Mouse (Mus musculus) retina, postnatal 1 day (tissue): Measurements from ENCODE around the gene Gm4981.
A peak's percentile ranks its signal among the peaks of the same experiment; 100 is the strongest.
"Not testable (repeated sequence)": the region's sequence is repeated elsewhere in the genome, so short reads cannot be mapped to it uniquely, and the experiment has no call there.

Experiments used
- DNase-seq: peaks from one replicate; pipeline ENCODE4 v3.0.0-alpha.2; 2012

Gm4981 gene

DNA sequence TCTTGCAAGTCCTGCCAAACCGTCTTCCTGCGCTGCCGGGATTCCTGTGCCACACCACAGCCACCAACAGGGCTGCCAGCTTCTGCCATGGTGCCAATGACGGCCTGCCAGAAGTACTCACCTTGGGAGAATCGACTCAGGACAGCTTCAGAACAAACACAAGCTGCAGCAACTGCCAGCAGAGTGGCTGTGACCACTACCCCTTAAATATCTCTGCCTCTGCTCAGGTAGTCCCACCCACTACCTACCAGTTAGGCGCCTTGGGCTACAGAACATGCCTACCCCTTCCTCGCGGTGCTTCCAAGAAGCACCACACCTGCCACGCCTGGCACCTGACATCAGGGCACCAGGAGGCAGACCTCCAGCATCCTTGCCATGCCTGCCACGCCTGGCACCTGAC, at the start of gene Gm4981:
Gm4981 (minus strand) TSS at position 89 of the 400 bp plus-strand sequence.
- DNase-seq: no peak

DNA sequence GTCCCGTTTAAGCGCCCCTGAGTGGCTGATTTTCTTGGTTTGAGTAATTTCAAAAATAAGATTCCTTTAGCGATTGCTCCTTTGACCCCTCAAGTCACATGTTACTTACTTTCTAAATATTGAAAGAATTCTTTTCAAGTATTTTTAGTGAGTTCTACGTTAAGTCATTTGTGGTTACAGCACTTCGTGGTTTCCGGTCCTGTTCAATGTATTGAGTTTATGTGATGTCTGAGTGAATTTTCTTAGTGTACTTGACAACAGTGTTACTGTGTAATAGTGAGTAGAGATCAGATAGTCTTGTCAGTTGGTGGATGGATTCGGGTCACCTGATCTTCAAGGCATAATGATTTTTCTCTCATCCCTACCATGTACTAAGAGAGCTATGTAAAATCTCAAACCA, 45.7 kb upstream of the Gm4981 start:
- DNase-seq: no peak

DNA sequence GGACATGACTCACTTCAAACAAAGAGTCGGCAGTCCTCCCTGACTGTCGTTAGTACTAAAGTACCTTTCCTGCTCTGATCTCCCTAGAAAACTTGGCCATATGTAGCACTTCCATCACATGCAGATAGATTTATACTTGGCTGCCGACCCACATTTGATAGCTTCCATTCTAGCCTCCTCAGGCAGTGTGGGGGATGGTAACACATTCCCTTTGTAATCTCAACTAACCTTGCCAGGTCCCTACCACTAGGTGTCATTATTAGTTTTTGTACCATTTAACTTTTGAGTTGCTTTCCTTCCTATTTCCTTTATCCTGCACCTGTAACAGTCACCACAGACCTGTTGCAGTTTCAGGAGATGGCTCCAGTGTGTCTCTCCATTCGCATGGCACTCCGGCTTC, 22.0 kb upstream of the Gm4981 start:
- DNase-seq: no peak

GRCm38 (mm10) chr10:58255954-58256353, 19.5 kb upstream of the Gm4981 start:
- DNase-seq: no peak

GRCm38 (mm10) chr10:58255213-58255892, 18.9 kb upstream of the Gm4981 start, which contains the start of gene Gcc2:
Gene Gcc2 (plus strand): TSS chr10:58255497.
- peak; percentile 97 for DNase-seq

DNA sequence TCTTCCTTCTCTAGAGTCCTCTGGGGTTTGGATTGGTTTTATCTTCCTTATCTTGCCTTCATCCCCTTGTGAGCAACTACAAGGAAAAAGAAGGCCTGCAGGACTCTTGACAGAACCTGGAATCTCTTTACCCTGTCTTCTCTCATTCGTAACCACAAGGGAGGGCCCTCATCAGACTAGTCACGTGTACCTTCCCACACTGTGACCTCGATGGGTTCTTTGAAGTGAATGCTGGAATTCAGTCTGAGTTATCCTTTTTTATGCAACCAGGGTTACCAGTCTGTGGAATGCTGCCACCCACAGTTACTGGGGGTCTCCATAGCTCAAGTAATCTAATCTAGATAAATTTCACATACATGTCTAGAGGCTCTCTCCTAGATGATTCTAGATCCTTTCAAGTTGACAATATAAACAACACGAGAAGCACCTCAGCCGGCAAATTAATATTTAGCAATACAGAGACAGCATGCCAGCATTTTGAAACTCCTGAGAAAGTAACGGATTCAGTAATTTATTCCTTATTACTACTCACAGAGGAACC, 18.2 kb upstream of the Gm4981 start:
- DNase-seq: no peak

- DNase-seq: no peak
These were observed 13.0 kb upstream of the Gm4981 start for GRCm38 (mm10) chr10:58249535-58249934.

- DNase-seq: peak; percentile 31
These were observed 2.7 kb upstream of the Gm4981 start for GRCm38 (mm10) chr10:58238984-58239740.

GRCm38 (mm10) chr10:58234985-58235384, 1.5 kb downstream of the Gm4981 start:
- DNase-seq: not testable (repeated sequence)

DNA sequence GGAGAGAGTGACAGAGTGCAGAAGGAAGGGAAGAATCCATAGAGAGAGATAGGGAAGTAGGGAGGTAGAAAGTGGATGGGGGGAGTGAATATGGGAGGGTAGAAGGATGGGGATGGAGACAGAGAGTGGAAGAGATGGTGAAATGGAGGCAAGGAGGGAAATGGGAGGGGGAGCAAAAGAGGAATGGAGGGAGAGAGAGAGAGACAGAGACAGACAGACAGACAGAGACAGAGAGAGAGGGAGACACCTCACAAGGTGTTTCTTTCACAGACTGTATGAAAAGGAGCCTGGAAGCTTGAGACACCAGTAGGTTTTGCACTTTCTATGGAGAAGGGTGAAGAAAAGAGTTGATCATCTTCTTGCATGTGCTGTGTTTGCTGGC, 2.8 kb downstream of the Gm4981 start:
- not testable (repeated sequence) for DNase-seq

GRCm38 (mm10) chr10:58233054-58233739, 3.3 kb downstream of the Gm4981 start:
- DNase-seq: not testable (repeated sequence)

- DNase-seq: not testable (repeated sequence)
These were observed 3.9 kb downstream of the Gm4981 start, which contains the start of gene Duxf3 for GRCm38 (mm10) chr10:58232641-58232969. Gene Duxf3 (minus strand): TSS chr10:58232675.

- DNase-seq: peak; percentile 44
These were observed 4.5 kb downstream of the Gm4981 start for GRCm38 (mm10) chr10:58231779-58232640.

GRCm38 (mm10) chr10:58231088-58231487, 5.4 kb downstream of the Gm4981 start:
- not testable (repeated sequence) for DNase-seq

GRCm38 (mm10) chr10:58230021-58230420, 6.5 kb downstream of the Gm4981 start:
- DNase-seq: not testable (repeated sequence)

- DNase-seq: not testable (repeated sequence)
These were observed 8.7 kb downstream of the Gm4981 start for GRCm38 (mm10) chr10:58227798-58228197.

GRCm38 (mm10) chr10:58226357-58226756, 10.1 kb downstream of the Gm4981 start:
- DNase-seq: peak; percentile 45

GRCm38 (mm10) chr10:58224827-58225785, 11.4 kb downstream of the Gm4981 start, which contains the start of gene AW822073:
Gene AW822073 (minus strand): TSS chr10:58224930.
- DNase-seq: peak; percentile 24

DNA sequence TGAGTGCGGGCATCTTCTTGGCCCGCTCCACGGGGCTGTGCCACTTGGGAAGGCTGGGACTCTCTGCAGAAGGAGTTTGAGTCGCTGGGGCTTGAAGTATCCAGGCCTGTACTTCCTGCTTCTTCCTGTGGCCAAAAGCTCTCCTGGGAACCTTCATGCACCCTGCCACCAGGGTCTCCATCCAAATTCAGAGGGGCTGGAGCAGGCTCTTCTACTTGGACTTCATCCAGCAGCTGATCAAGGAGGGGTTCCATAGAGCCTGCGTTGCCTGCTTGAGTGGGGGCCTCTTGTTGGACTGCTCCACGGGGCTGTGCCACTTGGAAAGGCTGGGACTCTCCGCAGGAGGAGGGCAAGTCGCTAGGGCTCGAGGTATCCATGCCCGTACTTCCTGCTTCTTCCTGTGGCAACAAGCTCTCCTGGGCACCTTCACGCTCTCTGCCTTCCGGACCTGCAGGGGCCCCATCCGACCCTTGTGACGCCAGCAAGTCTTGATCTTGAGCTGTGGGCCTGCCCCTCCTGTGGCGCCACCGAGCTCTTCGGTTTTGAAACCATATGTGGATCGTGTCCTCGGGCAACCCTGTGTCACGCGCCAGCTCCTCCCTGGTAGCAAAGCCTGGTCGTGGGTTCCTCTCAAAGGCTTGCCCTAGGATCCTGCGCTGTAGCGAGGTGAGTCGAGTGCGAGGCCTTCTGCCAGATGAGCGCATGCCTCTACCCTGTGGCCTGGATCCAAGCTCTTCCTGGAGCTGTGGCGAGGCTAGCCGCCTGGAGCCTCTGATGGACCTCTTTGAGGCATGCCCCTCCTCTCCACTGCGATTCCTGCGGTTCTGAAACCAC, 12.3 kb downstream of the Gm4981 start:
- peak; percentile 27 for DNase-seq

- not testable (repeated sequence) for DNase-seq
These were observed 13.3 kb downstream of the Gm4981 start for GRCm38 (mm10) chr10:58223161-58223560.
